Mouse (Mus musculus): Measurements from ENCODE around the gene Pcsk7.

- TF ChIP-seq TCF3 (IDR thresholded peaks at IDR 0.05; ENCODE audit: insufficient read length, low read depth) = no peak
- TF ChIP-seq CEBPB (IDR thresholded peaks at IDR 0.05; ENCODE audit: insufficient read depth, poor library complexity, severe bottlenecking) = no peak
- TF ChIP-seq POLR2A (IDR thresholded peaks at IDR 0.05; ENCODE audit: insufficient read length, low read depth) = no peak
- no peak for TF ChIP-seq POLR2AphosphoS2 (IDR thresholded peaks at IDR 0.05; ENCODE audit: insufficient read length, low read depth)
- no peak for TF ChIP-seq E2F4 (IDR thresholded peaks at IDR 0.05; ENCODE audit: insufficient read depth)
- TF ChIP-seq MAX (IDR thresholded peaks at IDR 0.05; ENCODE audit: low read depth) = no peak
- TF ChIP-seq TCF12 (IDR thresholded peaks at IDR 0.05; ENCODE audit: insufficient read depth, poor library complexity, severe bottlenecking) = no peak
- TF ChIP-seq USF1 (IDR thresholded peaks at IDR 0.05; ENCODE audit: low read depth) = no peak
Observed at GRCm38 (mm10) chr9:45963577-45963976, 57.3 kb downstream of the Pcsk7 start.

All from myocyte (in vitro differentiated cells).